Mouse (Mus musculus) heart, embryonic 14.5 days (tissue): ENCODE results near the gene Nags. TPM values are rescaled to one million over a fixed set of nuclear protein-coding genes. Genes with fewer than 3 reads are reported as not detected.

Experiments used
- ATAC-seq: fragments of 200-750 bp; cut with Nextera tagmentation; 2 replicates; pipeline ENCODE4 v1.8.0; 2017; ENCODE audit warnings: low read depth, moderate TSS enrichment; ENCODE audit not compliant: insufficient number of reproducible peaks, insufficient read depth, low FRiP score
- H3K27ac ChIP-seq, 2 experiments: fragments of 200-500 bp in 1 of 2; fragments of 300-500 bp in 1 of 2; sonication (generic) in 1 of 2; replicated peaks in 1 of 2; 2 replicates each; pipeline ENCODE4 v1.5.1; 2012 to 2014; ENCODE audit warnings: low read depth in 2 of 2, low read length in 2 of 2, control low read depth in 1 of 2, mild to moderate bottlenecking in 1 of 2, mixed read lengths in 1 of 2; ENCODE audit not compliant: control insufficient read depth in 1 of 2, insufficient read depth in 1 of 2
- H3K27me3 ChIP-seq: fragments of 300-500 bp; sonication (generic); 2 replicates; pipeline ENCODE4 v1.6.1; 2014; ENCODE audit warnings: mild to moderate bottlenecking, low read length, control low read depth; ENCODE audit not compliant: control insufficient read depth, insufficient read depth
- H3K36me3 ChIP-seq: fragments of 300-500 bp; sonication (generic); 2 replicates; pipeline ENCODE4 v1.6.1; 2014; ENCODE audit warnings: mild to moderate bottlenecking, control low read depth, low read length, mixed read lengths; ENCODE audit not compliant: control insufficient read depth, insufficient read depth
- H3K4me1 ChIP-seq, 2 experiments: fragments of 200-500 bp in 1 of 2; fragments of 300-500 bp in 1 of 2; sonication (generic) in 1 of 2; 2 replicates each; pipeline ENCODE4 v1.6.1; 2012 to 2014; ENCODE audit warnings: low read length in 2 of 2, control low read depth in 1 of 2, mixed read lengths in 1 of 2; ENCODE audit not compliant: control insufficient read depth in 2 of 2, insufficient read depth in 2 of 2
- H3K4me2 ChIP-seq: fragments of 300-500 bp; sonication (generic); 2 replicates; pipeline ENCODE4 v1.6.1; 2014; ENCODE audit warnings: mild to moderate bottlenecking, low read length
- H3K4me3 ChIP-seq, 2 experiments: fragments of 200-500 bp in 1 of 2; fragments of 300-500 bp in 1 of 2; sonication (generic) in 1 of 2; 2 replicates each; pipeline ENCODE4 v1.5.1; 2012 to 2014; ENCODE audit warnings: low read length in 2 of 2, mild to moderate bottlenecking in 2 of 2, control low read depth in 1 of 2, low read depth in 1 of 2, moderate library complexity in 1 of 2; ENCODE audit not compliant: control insufficient read depth in 1 of 2, insufficient read depth in 1 of 2
- H3K9ac ChIP-seq: fragments of 300-500 bp; sonication (generic); 2 replicates; pipeline ENCODE4 v1.6.1; 2014; ENCODE audit warnings: mild to moderate bottlenecking, low read length
- H3K9me3 ChIP-seq: fragments of 300-500 bp; sonication (generic); 2 replicates; pipeline ENCODE4 v1.6.1; 2016; ENCODE audit warnings: low read length, control low read depth; ENCODE audit not compliant: control insufficient read depth
- WGBS: fragments of 180-500 bp; shearing (Covaris S2); extraction: QIAGEN DNeasy Blood & Tissue Kit; methylation state at CpG from one replicate; pipeline ENCODE4 v1.1.7; 2014; 5-methylcytosine and 5-hydroxymethylcytosine counted together
- polyA plus RNA-seq: library from polyadenylated mRNA; unstranded; fragments of >200 nt; fragmentation: Nextera tagmentation; extraction: Ambion mirVana; gene quantifications from 2 replicates; pipeline ENCODE4 v1.2.1, GENCODE M21; 2014

Gene Nags
- polyA plus RNA-seq, 1 experiment from 2014 or later = not detected

DNA sequence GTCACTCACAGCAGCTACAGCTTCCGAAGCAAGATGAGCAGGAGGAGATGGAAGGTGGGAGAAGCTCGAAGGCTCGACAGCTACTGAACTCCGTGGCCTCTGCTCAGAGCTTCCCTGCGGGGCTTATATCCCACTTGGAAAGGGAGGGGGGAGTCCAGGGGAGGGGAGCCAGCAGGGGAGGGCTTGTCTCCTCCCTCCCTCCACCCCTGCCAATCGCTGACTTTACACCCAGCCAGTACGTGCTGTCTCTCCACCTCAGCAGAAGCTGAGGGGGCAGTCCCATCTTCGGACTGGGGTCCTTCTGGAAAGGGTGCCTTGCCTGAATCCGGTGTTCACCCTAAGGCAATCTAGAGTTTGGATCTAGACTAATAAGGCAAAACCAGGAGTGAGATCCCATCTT, 37.6 kb upstream of the Nags start, which contains the start of gene Pyy:
Gene Pyy, minus strand, starts transcription at position 101 of the 400 bp plus-strand sequence.
- H3K4me2 ChIP-seq = peak within 1 kb of the TSS; percentile 11; the same call in 1 of the 2 replicates
- no peaks in the 10 kb centered on the region for H3K36me3 ChIP-seq
- no peak within 1 kb of the TSS for H3K9ac ChIP-seq
- no peaks in the 10 kb centered on the region for H3K4me1 ChIP-seq
- peaks cover 64% of the 10 kb centered on the region for H3K27me3 ChIP-seq
- H3K27ac ChIP-seq = no peak within 1 kb of the TSS
- H3K9me3 ChIP-seq = no peaks in the 10 kb centered on the region
- 7% methylated on average over 9 of the region's 9 CpGs for WGBS
- no peak for ATAC-seq
- no peak within 1 kb of the TSS for H3K4me3 ChIP-seq

GRCm38 (mm10) chr11:102111576-102111975, 33.7 kb upstream of the Nags start:
- no peaks in the 10 kb centered on the region for H3K36me3 ChIP-seq
- H3K4me3 ChIP-seq = no peak overlapping the region
- 20% methylated on average over 5 of the region's 5 CpGs for WGBS
- no peaks in the 10 kb centered on the region for H3K9me3 ChIP-seq
- no peaks in the 10 kb centered on the region for H3K4me1 ChIP-seq
- no peak for ATAC-seq
- no peak overlapping the region for H3K9ac ChIP-seq
- peaks cover 32% of the 10 kb centered on the region for H3K27me3 ChIP-seq
- H3K4me2 ChIP-seq = no peak overlapping the region
- H3K27ac ChIP-seq = no peak overlapping the region

DNA sequence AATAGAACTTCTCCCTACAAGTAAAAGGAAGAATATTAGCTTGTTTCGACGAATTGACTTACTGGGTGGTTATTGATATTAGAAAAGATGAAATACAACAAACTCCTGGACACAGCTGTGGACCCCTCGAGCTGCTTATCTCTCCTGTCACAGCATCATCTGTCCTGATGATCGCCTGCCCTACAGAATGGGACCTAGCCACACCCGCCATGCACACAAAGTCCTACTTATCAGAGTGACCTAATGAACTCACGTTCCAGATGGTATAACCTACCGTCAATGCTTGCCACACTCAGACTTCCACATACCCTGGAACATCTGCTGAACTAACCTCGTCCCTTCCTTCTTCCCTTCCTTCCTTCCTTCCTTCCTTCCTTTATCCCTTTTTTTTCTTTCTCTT, 29.1 kb upstream of the Nags start:
- Histone ChIP-seq H3K9me3 (no peaks in the 10 kb centered on the region), H3K36me3 (no peaks in the 10 kb centered on the region), H3K4me3 (no peak overlapping the region), H3K4me2 (no peak overlapping the region), H3K4me1 (no peaks in the 10 kb centered on the region), H3K27ac (no peak overlapping the region), H3K9ac (no peak overlapping the region), H3K27me3 (0 out of 2 replicates have a peak, but pooled peaks cover 4% of the 10 kb centered on the region)
- ATAC-seq = no peak
- 44% methylated on average over 8 of the region's 8 CpGs for WGBS

DNA sequence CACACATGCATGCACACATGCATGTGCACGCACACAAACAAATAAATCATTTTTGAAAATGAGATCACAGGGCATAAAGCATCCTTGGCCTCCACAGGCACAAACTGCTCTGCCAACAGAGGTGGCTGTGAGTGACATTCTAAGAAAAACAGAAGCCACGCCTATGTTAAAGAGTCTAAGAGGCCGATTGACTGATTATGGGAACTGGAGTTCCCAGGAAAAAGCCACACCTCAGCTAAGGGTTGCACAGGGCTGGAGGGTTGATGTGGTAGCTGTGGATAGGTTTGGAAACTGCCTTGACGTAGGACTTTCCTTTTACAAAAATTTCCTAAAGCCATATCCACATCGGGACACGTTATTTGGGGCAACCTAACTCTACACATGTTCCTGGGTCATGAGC, 27.9 kb upstream of the Nags start:
- H3K27me3 ChIP-seq = 0 out of 2 replicates have a peak, but pooled peaks cover 4% of the 10 kb centered on the region
- WGBS = 72% methylated on average over 6 of the region's 6 CpGs
- no peak overlapping the region for H3K4me2 ChIP-seq
- no peak for ATAC-seq
- H3K9ac ChIP-seq = no peak overlapping the region
- no peak overlapping the region for H3K27ac ChIP-seq
- no peaks in the 10 kb centered on the region for H3K36me3 ChIP-seq
- H3K4me3 ChIP-seq = no peak overlapping the region
- H3K4me1 ChIP-seq = no peaks in the 10 kb centered on the region
- no peaks in the 10 kb centered on the region for H3K9me3 ChIP-seq

GRCm38 (mm10) chr11:102134516-102134915, 10.8 kb upstream of the Nags start:
- 20% methylated on average over 4 of the region's 4 CpGs for WGBS
- Histone ChIP-seq H3K27ac (no peak overlapping the region), H3K4me2 (no peak overlapping the region), H3K9me3 (no peaks in the 10 kb centered on the region), H3K4me1 (peaks cover 0 to 3% of the 10 kb centered on the region in 2 experiments; a peak in 1 of 4 replicates), H3K9ac (no peak overlapping the region), H3K36me3 (no peaks in the 10 kb centered on the region), H3K4me3 (no peak overlapping the region), H3K27me3 (peaks cover 8% of the 10 kb centered on the region; the same call in 1 of the 2 replicates)
- ATAC-seq = no peak

GRCm38 (mm10) chr11:102137625-102138446, 7.5 kb upstream of the Nags start:
- H3K4me2 ChIP-seq = peak overlapping the region; percentile 60
- ATAC-seq = no peak
- WGBS = 42% methylated on average over 13 of the region's 13 CpGs
- no peaks in the 10 kb centered on the region for H3K36me3 ChIP-seq
- H3K9ac ChIP-seq = 0 out of 2 replicates have a peak overlapping the region, but pooled peaks have one; percentile 53
- H3K27ac ChIP-seq = no peak overlapping the region
- no peaks in the 10 kb centered on the region for H3K9me3 ChIP-seq
- H3K4me3 ChIP-seq = peak overlapping the region; percentile 18 to 24
- H3K4me1 ChIP-seq = peaks cover 0 to 3% of the 10 kb centered on the region in 2 experiments; a peak in 1 of 4 replicates
- peaks cover 8% of the 10 kb centered on the region; the same call in 1 of the 2 replicates for H3K27me3 ChIP-seq

GRCm38 (mm10) chr11:102138447-102138740, 6.9 kb upstream of the Nags start:
- Histone ChIP-seq H3K9ac (0 out of 2 replicates have a peak overlapping the region, but pooled peaks have one; percentile 53), H3K27me3 (peaks cover 10% of the 10 kb centered on the region), H3K27ac (no peak overlapping the region), H3K4me1 (peaks cover 0 to 3% of the 10 kb centered on the region in 2 experiments; a peak in 1 of 4 replicates), H3K4me3 (peak overlapping the region; percentile 18 to 24), H3K36me3 (no peaks in the 10 kb centered on the region), H3K4me2 (peak overlapping the region; percentile 60), H3K9me3 (no peaks in the 10 kb centered on the region)
- 1% methylated on average over 18 of the region's 18 CpGs for WGBS
- ATAC-seq = no peak
